Mouse (Mus musculus): ENCODE data around the gene Padi6. TPM values are rescaled to one million over a fixed set of nuclear protein-coding genes. Genes with fewer than 3 reads are reported as not detected.
A peak's percentile ranks its signal among the peaks of the same experiment; 100 is the strongest.

Padi6 gene
- total RNA-seq, 4 experiments from 2014 or later, result not detected

DNA sequence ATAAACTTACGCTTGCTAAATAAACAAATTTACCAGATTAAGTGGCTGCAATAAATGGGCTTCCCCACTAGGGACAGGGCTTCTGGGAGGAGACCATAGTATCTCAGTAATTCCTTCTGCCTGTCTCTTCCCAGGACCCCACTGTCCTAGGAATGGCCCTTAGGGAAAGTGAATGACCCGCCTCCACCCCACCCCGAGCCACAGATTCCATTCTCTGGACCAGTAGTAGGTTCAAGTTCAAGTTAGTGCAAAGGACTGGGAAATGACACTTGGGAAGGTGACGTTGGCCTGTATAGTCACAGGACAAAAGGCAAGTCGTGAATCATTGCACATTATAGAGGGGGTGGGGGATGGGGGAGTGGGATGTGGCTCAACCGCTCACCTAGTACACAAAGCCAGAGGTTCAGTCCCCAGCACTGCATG lies 57.6 kb downstream of the Padi6 start:
- no peak for DNase-seq (ENCODE audit: low spot score in 2 of 2)

DNA sequence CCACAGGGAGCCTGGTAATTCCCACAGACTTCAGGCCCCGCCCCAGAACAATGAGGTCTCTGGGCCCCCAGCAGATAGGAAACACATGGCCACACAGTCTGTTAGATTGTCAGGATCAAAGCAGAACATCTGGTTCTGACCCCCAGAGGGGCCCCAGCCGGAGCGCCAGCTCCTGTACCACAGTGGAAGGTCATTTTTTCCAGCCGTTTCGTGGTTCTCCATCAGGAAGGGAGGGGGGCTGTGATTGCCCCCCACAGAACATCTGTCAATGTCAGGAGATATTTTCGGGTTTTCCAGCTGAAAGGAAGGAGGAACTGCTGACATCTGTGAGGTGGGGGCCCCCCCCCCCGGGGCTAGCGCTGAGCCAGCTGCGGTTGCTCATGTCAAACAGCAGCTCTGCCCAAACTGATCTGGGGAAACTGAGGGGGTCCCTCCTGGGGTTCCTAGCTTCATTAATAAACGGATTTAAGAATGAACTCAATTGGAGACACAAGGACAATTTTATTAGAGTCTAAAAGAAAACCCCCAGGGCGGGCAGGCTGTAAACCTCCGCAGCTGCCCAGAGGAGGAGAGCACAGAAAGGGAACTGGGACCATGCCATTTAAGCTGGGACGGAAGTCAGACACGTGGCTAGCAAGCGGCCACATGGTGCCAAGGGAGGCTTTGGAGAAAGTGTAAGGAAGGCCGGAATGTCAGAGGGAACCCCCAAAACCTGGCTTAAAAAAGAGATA lies 58.1 kb downstream of the Padi6 start:
- no peak for DNase-seq (ENCODE audit: low spot score in 2 of 2)

DNA sequence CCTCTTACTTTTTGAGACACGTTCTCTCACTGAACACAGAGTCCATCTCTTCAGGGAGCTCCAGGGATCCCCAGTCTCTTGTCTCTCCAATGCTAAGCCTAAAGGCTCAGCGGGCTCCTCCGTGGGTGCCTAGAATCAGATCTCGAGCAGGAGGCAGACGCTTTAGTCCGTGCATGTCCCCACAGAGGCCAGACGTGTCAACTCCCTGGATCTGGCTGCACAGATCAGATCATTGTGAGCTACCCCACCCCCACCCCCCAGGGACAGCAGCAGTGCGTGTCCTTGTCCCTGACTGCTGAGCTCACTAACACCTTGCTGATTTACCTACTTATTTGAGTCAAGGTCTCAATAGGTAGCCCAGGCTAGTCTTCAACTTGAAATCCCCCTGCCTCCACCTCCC lies 58.8 kb downstream of the Padi6 start:
- DNase-seq (ENCODE audit: low spot score in 2 of 2), result no peak

DNA sequence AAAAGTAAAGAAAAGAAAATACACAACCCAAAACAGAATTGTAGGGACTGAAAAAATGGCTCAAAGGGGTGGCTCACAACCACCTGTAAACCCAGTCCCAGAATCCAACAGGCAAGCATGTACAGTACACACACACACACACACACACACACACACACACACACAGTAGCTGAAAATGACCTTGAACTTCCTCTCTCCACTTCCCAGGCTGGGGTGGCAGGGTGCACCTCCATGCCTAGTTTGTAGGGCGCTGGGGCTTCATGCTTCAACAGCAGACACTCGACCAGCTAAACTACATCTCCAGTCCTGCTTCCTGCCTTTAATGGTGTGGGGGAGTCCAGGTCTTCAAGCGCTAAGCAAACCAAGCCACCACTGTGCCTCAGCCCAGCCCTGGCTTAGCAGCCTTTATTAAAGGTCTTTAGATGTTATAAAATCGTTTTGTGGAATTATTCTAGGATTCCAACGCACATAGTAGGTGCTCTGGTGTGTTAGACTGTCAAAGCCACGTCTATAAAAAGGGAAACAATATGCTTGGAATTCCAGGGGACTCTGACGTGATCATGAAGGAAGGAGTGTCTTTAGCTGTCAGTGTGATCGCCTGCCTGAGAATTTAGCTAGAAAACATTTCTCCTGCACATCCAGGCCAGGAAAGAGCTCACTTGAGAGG lies 61.6 kb downstream of the Padi6 start:
- DNase-seq (ENCODE audit: low spot score in 2 of 2), result no peak

DNA sequence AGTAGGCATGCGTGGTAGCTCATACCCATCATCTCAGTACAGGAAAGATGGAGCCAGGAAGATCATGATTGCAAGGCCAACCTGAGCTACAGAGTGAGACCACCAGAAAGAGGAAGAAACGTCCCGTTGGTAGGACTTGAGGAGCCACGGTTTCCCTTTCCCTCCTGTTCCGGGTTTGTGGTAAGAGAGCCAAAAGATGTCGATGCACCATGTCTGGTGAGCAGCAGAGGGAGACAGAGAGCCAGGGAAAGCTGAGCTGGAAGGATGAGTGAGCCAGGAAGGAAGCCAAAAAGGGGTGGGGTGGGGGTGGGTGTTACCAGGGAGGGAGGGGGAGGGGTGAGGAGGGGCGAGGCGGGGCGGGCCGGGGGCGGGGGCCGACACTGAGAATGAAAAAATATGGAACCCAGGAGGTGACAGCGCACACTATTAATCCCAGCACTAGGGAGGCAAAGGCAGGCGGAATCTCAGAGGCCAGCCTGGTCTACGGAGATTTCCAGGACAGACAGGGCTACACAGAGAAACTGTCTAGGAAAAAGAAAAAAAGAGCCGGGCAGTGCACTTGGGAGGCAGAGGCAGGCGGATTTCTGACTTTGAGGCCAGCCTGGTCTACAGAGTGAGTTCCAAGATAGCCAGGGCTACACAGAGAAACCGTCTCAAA lies 62.6 kb downstream of the Padi6 start:
- peak; percentile 56 to 76 for DNase-seq (ENCODE audit: low spot score in 2 of 2)

DNA sequence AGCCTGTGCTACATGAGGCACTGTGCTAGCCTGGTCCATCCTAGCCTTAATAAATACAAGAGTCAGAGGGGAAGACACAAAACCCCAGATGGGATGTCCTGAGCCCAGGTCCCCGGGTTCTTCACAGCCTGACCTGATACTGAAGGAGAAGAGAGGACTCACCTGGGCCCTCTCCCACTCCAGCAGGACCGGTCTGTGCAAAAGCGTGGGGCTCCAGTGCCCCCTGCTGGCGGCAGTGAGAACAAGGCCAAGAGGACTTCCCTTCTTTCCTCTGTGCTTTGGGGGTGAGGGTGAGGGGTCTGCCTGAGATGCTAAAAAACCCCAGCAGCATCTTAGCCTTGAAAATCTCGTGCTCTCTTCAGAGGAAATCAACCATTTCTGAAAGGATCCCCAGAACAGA lies 63.4 kb downstream of the Padi6 start:
- no peak for DNase-seq (ENCODE audit: low spot score in 2 of 2)

Small RNA genes within 50 kb of the gene (microRNA-seq; reads per million reads assigned to microRNA genes)
- gene Gm23045 (0 reads per million in 2 experiments), gene Gm25951 (0 to 0.25 reads per million in 2 experiments)

Other genes with a start within 250 kb of the Padi6 start
- gene Arhgef10l, start 76.6 kb downstream of the Padi6 start, total RNA-seq (2022), result 10 to 100 TPM; 44.6 to 55.8 (median 46.7) TPM
- gene Rcc2, start 42.1 kb downstream of the Padi6 start, total RNA-seq (2022), result 10 to 100 TPM; 82.5 to 87.8 (median 85.0) TPM
- gene Padi4, start 31.6 kb upstream of the Padi6 start, total RNA-seq (2022), result under 1 TPM in 1 of 4 experiments, not detected in 3; 0.18 TPM
- not detected for gene Padi3, start 68.0 kb upstream of the Padi6 start, total RNA-seq (2022)
- gene Padi1, start 103.1 kb upstream of the Padi6 start, total RNA-seq (2022), result under 1 TPM in 2 of 4 experiments, not detected in 2; 0.08 to 0.16 TPM
- gene Padi2, start 163.7 kb upstream of the Padi6 start, total RNA-seq (2022), result 10 to 100 TPM; 25.4 to 44.6 (median 32.6) TPM
- 100 to 1,000 TPM; 169 to 190 (median 176) TPM for gene Sdhb, start 218.6 kb upstream of the Padi6 start, total RNA-seq (2022)
- 100 to 1,000 TPM; 144 to 156 (median 150) TPM for gene Atp13a2, start 244.2 kb upstream of the Padi6 start, total RNA-seq (2022)